Mouse (Mus musculus) small intestine, adult 2 months (tissue): Measurements from ENCODE around the gene Cyp17a1. TPM values are rescaled to one million over a fixed set of nuclear protein-coding genes. Genes with fewer than 3 reads are reported as not detected.

Experiments used
- H3K27ac ChIP-seq: fragments of 200-500 bp; 2 replicates; pipeline ENCODE4 v1.5.1; 2012; ENCODE audit warnings: low read depth, low read length, control low read depth, inconsistent platforms; ENCODE audit not compliant: insufficient read depth
- H3K27me3 ChIP-seq: fragments of 200-500 bp; 2 replicates; pipeline ENCODE4 v1.6.1; 2012; ENCODE audit warnings: mild to moderate bottlenecking, moderate library complexity, low read length, inconsistent platforms; ENCODE audit not compliant: control insufficient read depth, insufficient read depth
- H3K36me3 ChIP-seq: fragments of 200-500 bp; 2 replicates; pipeline ENCODE4 v1.6.1; 2012; ENCODE audit warnings: mild to moderate bottlenecking, low read length, control low read depth, inconsistent platforms; ENCODE audit not compliant: control insufficient read depth, insufficient read depth
- H3K4me1 ChIP-seq: fragments of 200-500 bp; 2 replicates; pipeline ENCODE4 v1.6.1; 2012; ENCODE audit warnings: low read length, inconsistent platforms, mixed read lengths; ENCODE audit not compliant: control insufficient read depth, insufficient read depth, insufficient read length
- H3K4me3 ChIP-seq: fragments of 200-500 bp; 2 replicates; pipeline ENCODE4 v1.5.1; 2012; ENCODE audit warnings: low read depth, mild to moderate bottlenecking, control low read depth, inconsistent platforms, low read length, moderate library complexity
- CTCF ChIP-seq: fragments of 200-500 bp; IDR thresholded peaks from 2 replicates; pipeline ENCODE4 v1.5.1; 2012; ENCODE audit warnings: low read depth, mild to moderate bottlenecking, control low read depth, inconsistent platforms, low read length, moderate library complexity, mixed read lengths; ENCODE audit not compliant: insufficient replicate concordance, insufficient read length; ENCODE audit errors: extremely low read depth
- POLR2A ChIP-seq: fragments of 200-500 bp; IDR thresholded peaks from 2 replicates; pipeline ENCODE4 v1.6.1; 2012; ENCODE audit warnings: low read depth, mild to moderate bottlenecking, control low read depth, inconsistent platforms, low read length, moderate library complexity
- WGBS: fragments of 180-500 bp; shearing (Covaris S2); methylation state at CpG from one replicate; pipeline ENCODE4 v1.1.7; 2018; 5-methylcytosine and 5-hydroxymethylcytosine counted together
- polyA plus RNA-seq: library from polyadenylated mRNA; depleted of rRNA; stranded (reverse); fragments of >200 nt; gene quantifications from 2 replicates; pipeline ENCODE4 v1.2.3, GENCODE M21; 2012

The Cyp17a1 gene
- polyA plus RNA-seq, 1 experiment, result 0.95 TPM

DNA sequence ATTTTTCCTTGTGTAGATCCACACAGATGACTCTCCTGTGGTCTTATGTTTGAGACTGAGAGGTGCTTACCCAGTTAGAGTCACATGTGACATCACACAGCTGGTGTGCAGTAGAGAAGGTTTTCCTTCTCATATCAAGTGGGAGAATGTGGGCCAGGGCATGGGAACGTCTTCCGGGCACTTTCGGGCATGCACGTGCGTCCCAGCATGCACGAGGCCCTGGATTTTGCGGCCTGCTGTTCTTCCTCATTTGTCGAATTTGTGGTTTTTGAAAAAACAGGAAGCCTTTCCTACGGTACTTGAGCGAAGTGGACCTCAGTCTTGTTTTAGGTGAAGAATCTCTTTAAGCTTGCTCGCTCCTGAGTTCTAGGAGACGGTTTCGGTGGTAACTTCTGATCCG is 24.4 kb downstream of the Cyp17a1 start:
- peaks cover 9% of the 10 kb centered on the region for H3K4me1 ChIP-seq
- no peaks in the 10 kb centered on the region for H3K27me3 ChIP-seq
- H3K36me3 ChIP-seq, result peaks cover 36% of the 10 kb centered on the region
- no peak overlapping the region for H3K4me3 ChIP-seq
- WGBS, result 82% methylated on average over 14 of the region's 14 CpGs
- H3K27ac ChIP-seq, result no peak overlapping the region
- no peak for TF ChIP-seq POLR2A
- no peak for TF ChIP-seq CTCF

DNA sequence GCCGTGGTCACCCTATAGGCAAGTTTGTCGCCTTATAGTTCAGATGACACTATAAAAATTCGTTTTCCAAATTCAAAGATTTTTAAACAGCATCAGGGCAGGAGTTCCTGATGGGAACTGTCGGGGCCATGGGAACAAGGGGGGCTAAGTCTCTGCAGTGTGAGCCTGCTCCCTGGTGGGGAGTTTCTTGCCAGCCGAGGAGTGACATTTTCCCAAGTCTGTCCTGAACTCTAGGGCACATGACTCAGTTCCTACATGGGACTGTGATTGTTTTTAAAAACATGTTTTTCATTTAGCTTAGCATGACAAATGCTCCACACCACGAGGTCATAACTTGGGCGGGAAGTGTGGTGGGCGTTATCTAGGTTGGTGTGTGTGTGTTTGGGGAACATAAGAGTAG is 25.1 kb downstream of the Cyp17a1 start:
- no peak overlapping the region for H3K4me3 ChIP-seq
- no peak for TF ChIP-seq CTCF
- TF ChIP-seq POLR2A, result no peak
- 75% methylated on average over 8 of the region's 8 CpGs for WGBS
- H3K27me3 ChIP-seq, result no peaks in the 10 kb centered on the region
- H3K27ac ChIP-seq, result no peak overlapping the region
- H3K4me1 ChIP-seq, result peaks cover 9% of the 10 kb centered on the region
- peaks cover 29% of the 10 kb centered on the region for H3K36me3 ChIP-seq

DNA sequence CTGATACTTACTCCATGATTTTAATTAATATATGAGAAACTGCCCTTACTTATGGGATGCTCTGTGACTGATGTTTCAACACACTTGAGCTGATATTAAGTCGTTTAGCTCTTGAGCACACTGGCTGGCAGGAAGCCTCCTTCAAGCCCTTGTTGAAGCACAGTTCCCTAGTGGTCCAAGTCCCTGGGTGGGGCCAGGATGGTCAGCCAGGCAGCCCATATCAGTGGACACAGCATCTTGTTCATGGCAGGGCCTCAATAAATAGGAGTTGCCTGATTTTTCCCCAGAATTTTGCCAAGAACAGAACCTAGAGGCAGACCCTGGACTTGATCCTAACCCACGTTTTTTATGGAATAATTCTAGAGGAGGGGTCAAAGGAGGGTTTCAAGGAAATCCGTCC is 25.7 kb downstream of the Cyp17a1 start:
- Histone ChIP-seq H3K27me3 (no peaks in the 10 kb centered on the region), H3K27ac (no peak overlapping the region), H3K4me3 (no peak overlapping the region), H3K36me3 (peaks cover 26% of the 10 kb centered on the region), H3K4me1 (peaks cover 9% of the 10 kb centered on the region)
- WGBS, result 74% methylated on average over 3 of the region's 3 CpGs
- TF ChIP-seq POLR2A (no peak), CTCF (no peak)

DNA sequence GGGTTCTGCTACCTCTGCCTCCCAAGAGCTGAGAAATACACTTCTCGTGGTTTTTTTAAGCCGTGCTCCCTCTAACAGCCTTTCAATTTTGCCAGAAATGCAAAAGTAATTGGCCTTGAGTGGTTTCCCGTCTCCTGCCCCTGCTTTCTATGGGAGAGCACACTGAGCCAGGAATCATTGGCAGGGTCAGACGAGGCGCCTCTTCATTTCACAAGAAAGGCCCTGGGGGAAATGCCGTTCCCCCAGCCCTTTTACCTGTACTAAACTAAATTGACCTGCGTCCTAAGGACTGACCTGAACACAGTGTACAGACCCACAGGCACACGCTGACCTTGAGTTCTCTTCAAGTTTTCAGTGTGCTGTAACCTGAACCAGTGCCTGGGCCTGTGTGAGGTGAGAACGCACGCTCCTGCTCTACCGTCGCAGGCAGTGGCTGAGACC is 26.9 kb downstream of the Cyp17a1 start:
- Histone ChIP-seq H3K4me3 (no peak overlapping the region), H3K36me3 (peaks cover 20% of the 10 kb centered on the region), H3K27ac (peak overlapping the region; percentile 19; the same call in 1 of the 2 replicates), H3K27me3 (no peaks in the 10 kb centered on the region), H3K4me1 (peaks cover 13% of the 10 kb centered on the region)
- WGBS, result 86% methylated on average over 12 of the region's 12 CpGs
- no peak for TF ChIP-seq CTCF
- no peak for TF ChIP-seq POLR2A

DNA sequence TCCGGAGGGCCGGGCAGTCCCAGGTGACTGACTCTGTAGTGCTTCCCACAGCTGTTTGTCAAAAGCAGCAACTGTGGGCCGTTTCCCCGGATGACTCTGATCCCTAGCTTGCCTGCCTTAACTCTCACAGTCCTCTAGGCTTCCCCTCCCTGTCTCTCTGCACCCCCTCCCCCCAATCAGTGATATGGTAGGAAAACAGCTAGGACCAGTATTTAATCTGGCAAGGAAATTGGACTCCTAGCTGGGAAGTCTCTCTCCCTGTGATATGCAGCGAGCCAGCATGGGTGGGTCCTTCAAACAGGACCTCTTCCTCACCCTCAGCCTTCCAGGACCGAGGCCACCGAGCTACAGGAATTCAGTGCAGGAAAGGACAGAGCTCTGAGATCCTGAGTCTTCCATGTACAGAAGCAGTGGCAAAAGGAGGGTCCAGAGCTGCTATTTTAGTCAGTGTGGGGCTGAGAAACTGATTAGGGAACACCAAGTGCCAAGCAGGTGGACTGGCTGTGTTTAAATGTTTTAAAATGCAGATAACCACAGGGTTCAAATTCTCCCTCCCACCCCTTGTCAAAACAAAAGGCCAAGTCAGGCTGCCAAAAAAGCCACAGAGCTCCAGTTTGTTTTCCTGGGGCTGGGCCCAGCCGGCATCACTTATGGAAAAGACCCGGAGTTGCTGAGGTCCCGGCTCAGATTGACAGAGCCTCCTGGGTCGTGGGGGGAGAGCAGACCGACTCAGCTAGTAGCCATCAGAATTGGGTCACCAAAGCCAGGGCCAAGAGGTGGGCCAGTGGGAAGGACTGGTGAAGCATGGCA is 28.0 kb downstream of the Cyp17a1 start:
- 25% methylated on average over 12 of the region's 12 CpGs for WGBS
- Histone ChIP-seq H3K27me3 (no peaks in the 10 kb centered on the region), H3K27ac (peak overlapping the region; percentile 10; the same call in 1 of the 2 replicates), H3K4me1 (peaks cover 13% of the 10 kb centered on the region), H3K4me3 (no peak overlapping the region), H3K36me3 (peaks cover 20% of the 10 kb centered on the region)
- TF ChIP-seq POLR2A (no peak), CTCF (no peak)

DNA sequence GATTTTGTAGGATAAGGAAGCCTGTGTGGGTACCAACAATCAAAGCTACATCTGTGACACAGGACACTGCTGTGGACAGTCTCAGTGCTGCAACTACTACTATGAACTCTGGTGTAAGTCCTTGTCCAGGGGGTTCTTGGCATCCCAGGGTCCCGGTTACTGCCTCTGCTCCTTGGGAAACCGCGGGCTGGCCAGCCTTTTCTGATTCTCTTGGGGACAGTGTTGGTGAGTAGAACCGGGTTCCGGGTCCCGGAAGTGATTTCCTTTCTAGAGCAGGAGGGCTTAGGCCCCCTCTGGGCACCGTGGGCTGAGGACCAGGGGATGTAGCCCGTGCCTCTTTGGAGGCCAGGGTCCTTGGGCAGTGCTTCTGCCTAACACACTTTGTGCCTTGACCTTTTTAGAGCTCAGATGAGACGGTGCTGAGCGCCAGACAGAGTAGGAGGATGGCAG is 28.6 kb downstream of the Cyp17a1 start:
- peaks cover 13% of the 10 kb centered on the region for H3K4me1 ChIP-seq
- peaks cover 23% of the 10 kb centered on the region for H3K36me3 ChIP-seq
- H3K27me3 ChIP-seq, result no peaks in the 10 kb centered on the region
- TF ChIP-seq CTCF (no peak), POLR2A (no peak)
- 74% methylated on average over 10 of the region's 10 CpGs for WGBS
- H3K4me3 ChIP-seq, result no peak overlapping the region
- no peak overlapping the region for H3K27ac ChIP-seq

DNA sequence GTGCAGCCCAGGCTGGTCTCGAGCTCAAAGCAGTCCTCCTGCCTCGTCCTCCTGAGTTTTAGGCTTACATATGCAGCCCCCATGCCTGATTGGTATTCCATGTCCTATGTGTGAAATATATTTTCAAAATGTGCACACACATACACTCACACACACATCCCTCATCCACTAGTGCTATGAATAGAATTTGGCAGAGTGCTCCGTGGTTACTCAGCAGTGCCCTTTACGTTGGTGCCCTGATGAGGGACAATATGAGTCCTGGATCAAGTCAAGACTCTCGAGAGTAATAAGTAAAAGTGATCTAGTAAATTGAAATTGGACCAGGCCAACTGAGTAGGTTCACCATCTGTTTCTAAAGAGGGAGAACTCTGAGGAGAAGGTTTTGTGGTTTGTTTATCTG is 29.7 kb downstream of the Cyp17a1 start:
- no peak overlapping the region for H3K4me3 ChIP-seq
- H3K36me3 ChIP-seq, result peaks cover 26% of the 10 kb centered on the region
- peaks cover 13% of the 10 kb centered on the region for H3K4me1 ChIP-seq
- 80% methylated on average over 5 of the region's 5 CpGs for WGBS
- TF ChIP-seq POLR2A, result no peak
- no peak for TF ChIP-seq CTCF
- H3K27ac ChIP-seq, result no peak overlapping the region
- no peaks in the 10 kb centered on the region for H3K27me3 ChIP-seq
